Mouse (Mus musculus): Measurements from ENCODE around the gene Jpt1.

GRCm38 (mm10) chr11:115455619-115456018, 58.6 kb downstream of the Jpt1 start:
- no peak for TF ChIP-seq CTCF (IDR thresholded peaks at IDR 0.05; ENCODE audit: control insufficient read depth, insufficient read depth, insufficient read length)
- no peak for TF ChIP-seq CEBPB (IDR thresholded peaks at IDR 0.05; ENCODE audit: low read depth)
- TF ChIP-seq USF1 (IDR thresholded peaks at IDR 0.05; ENCODE audit: low read depth): no peak
- TF ChIP-seq MYOD1 (IDR thresholded peaks at IDR 0.05; ENCODE audit: control insufficient read depth, insufficient read length, low read depth): no peak
- no peak for TF ChIP-seq MYOG (IDR thresholded peaks at IDR 0.05; ENCODE audit: control insufficient read depth, extremely low read depth, insufficient read length)
